Mouse (Mus musculus): ENCODE measurements around the gene Pygb.

DNA sequence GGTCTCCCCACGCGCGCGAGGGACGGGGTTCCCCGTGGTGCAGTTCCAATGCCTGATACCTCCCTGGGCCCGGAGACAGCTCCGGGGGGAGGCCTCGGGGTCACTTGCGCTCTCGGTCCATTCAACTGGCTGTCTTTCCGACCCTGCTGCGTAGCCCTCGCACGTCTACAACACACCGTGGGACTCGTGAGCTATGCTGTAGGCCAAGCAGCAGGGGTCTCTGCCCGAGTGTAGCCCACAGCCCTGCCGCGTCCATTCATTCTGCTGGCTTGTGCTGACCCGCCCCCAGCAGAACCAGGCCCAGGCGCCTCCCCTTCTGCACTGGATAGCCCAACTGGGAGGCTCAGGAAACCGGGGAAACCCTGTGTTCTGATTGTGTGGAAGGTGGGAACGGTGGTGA lies 37.3 kb upstream of the Pygb start:
- TF ChIP-seq POLR2A (IDR thresholded peaks at IDR 0.05; ENCODE audit: control insufficient read depth, low read depth, low read length): no peak
- no peak for TF ChIP-seq CTCF (IDR thresholded peaks at IDR 0.05; ENCODE audit: control insufficient read depth, insufficient read depth, insufficient replicate concordance, low read depth, low read length)

Data from testis, adult 2 months (tissue).